Mouse (Mus musculus) left cerebral cortex, postnatal 14 days (tissue): Measurements from ENCODE around the gene Gpm6b. TPM values are rescaled to one million over a fixed set of nuclear protein-coding genes. Genes with fewer than 3 reads are reported as not detected.

ENCODE experiments used
- DNase-seq, 2 experiments: peaks; one replicate each; pipeline ENCODE4 v3.0.0; 2021 to 2022; ENCODE audit warnings: low spot score in 2 of 2, mixed read lengths in 1 of 2
- intact Hi-C: fragments of 180-260 bp; cut with DNase I; formaldehyde crosslinking; loops from one replicate; pipeline ENCODE4 v1.15.1; 2025
- total RNA-seq, 2 experiments: library from RNA; stranded (reverse); gene quantifications; 2 replicates each; pipeline ENCODE4 v1.2.3; 2021

Gene Gpm6b
- total RNA-seq, 2 experiments from 2014 or later, result 816 to 904 TPM

DNA sequence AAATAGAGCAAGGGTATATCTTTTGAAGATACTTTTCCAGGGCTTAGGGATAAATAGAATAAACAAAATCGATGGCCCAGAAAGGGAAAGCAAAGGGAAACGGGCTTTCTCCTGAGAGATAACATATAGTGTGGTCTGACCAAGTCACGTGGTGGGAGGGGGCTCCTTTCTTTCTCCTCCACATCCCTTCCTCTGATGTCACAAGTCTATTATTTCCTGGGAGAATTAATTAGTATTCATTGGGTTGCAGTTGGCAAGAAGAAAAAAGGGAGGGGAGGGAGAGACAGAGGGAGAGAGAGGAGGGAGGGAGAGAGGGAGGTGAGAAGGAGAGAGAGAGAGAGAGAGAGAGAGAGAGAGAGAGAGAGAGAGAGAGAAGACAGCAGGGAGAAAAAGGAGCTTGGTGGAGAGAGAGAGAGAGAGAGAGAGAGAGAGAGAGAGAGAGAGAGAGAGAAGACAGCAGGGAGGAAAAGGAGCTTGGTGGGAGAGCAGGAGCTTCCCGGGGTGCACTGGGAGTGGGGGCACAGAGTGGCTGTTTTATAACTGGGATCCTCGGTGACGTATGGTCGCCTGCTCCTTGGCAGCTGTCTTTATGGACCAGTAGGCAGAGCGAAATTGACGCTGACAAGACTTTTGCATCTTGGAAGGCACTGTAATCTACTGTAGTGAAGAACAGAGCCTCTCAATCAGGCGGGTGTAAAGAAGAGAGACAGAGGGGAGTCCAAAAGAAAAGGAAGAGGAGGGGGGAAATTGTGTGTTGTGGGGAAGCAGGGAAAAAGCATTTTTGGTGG is 105.7 kb downstream of the Gpm6b start:
- peak; percentile 75 to 83 for DNase-seq
- intact Hi-C loops, result loop anchor here (5.0 kb wide), 2 partner anchors 107 to 172 kb away; partner anchors contain the start of genes Gemin8 and Gpm6b

DNA sequence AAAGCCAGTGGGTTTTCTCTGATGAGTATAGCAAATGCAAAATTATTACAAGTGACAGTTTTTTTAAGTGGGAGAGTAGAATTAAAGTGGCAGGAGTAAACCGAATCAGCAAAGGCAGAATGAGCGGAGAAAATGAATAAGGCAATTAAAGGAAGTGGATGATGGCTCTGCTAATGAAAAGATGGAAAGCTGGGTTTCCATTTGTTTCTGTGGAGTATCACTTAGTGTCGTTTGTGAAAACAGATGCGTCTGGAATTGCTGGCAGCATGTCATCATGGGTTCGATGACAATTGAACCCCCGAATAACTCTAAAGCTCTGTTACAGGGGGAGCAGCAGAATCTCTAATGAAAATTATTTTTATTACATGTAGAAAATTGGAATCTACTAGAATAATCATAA is 109.4 kb downstream of the Gpm6b start:
- DNase-seq, result no peak
- intact Hi-C loops, result loop anchor here (5.0 kb wide), 2 partner anchors 111 to 176 kb away; partner anchors contain the start of genes Gemin8 and Gpm6b

DNA sequence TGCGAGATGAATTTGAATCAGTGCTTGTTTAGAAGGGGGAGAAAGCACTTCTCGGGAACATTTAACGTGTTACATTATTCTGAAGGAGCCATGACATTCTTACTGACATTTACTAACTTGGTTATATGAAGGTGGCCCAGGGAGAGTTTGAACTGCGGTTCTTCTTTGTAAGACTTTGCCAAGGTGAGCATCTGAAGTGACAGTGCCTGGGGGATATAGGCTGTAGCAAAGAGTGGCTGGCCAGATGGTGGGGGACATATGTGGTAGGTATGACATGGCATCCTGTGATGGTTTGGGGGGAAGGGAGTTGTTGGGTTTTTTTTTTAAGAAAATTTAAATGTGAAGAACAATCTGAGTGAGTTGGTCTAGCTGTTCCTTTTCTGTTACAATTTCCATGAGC is 109.9 kb downstream of the Gpm6b start:
- DNase-seq, result no peak
- intact Hi-C loops, result loop anchor here (5.0 kb wide), 2 partner anchors 111 to 176 kb away; partner anchors contain the start of genes Gemin8 and Gpm6b

DNA sequence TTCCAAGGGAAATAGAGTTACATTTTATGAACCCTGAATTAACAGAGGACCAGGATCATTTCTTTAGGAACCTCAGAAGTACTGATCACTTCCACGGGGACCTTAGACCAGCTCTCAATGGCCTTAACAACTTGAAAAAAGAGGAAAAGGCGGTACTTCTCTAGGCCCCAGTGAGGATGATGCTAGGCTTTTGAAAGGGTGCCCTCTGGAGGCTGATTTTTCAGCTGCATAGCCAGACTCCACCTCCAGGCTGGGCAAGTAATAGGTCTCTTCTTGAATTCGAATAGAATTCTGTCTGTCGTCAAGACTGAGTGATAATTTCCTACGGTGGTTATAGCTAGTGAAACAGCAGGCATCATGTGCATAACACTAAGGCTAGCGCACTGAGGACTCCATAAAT is 113.1 kb downstream of the Gpm6b start:
- peak; percentile 70 to 76 for DNase-seq
- intact Hi-C loops, result no loop called here

DNA sequence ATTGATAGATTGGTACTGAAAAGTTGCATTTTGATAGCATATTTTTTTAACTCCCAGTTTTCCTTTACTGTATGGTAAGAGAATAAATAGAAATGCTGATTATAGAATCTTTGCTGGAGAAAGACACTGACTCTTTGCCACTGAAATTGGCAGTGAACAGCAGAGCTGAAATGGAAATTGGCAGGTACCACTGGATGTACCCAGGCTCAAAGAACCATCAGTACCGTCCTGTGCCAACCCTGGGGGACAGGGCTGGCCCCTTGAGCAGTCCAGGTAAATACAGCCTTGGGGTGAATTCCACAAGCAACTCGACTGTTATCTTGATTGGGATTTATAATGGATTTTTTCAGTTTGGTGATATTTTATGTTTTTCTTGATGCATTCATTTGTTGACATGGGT is 114.7 kb downstream of the Gpm6b start:
- no peak for DNase-seq
- intact Hi-C loops, result no loop called here

DNA sequence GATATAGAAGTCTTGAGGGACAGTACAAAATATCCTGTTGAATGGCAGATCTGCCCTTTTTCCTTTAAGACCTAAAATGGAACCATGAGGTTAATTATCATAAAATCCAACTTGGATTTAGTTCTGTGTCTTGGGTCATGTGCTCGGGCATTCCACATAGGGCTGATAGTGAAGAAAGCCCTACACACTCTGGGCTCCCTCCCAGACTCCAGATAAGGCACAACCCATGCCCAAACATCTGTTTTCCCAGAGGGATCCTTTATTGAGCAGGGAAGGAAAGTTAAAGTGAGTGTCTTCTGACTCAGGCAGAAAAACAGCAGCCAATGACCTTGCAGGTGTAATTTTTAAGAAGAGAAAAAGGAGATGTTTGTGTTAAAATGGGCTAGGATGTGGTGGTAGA is 116.2 kb downstream of the Gpm6b start:
- intact Hi-C loops, result no loop called here
- no peak for DNase-seq

DNA sequence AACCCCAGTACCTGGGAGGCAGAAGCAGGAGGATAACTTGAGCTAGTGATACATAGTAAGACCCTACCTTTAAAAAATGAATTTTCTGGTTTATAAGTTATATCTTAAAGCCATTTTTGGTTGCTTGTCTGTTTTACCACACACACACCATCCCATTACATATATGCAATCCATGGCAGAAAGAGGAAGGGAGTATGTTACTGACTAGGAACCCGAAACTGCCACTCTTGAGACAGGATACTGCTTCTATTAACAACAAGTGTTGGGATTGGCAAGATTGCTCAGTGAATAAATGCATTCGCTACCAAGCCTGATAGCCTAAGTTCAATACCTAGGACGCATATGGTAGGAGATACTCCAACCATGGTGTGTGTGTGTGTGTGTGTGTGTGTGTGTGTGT is 117.6 kb downstream of the Gpm6b start:
- intact Hi-C loops, result no loop called here

DNA sequence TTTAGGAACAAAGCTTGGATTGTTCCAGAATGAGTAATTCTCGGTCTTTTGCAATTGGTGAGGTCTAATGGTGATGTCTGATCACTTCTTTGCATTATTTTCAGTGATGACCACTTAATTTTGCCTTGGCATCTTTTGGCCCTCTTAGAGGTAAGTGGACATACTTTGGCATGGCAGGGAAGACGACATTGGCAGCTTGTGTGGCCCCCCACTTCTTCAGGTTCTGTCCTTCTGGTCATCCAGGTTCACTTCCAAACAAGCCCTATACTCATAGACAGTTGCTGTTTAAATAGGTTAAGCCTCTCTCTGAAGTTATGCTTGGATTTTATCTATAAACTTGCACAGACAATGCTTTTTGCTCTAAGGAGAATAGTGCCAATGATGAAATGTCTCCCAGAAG is 120.2 kb downstream of the Gpm6b start:
- DNase-seq, result no peak
- intact Hi-C loops, result no loop called here

More for the DNA sequence above, 117.6 kb downstream of the Gpm6b start:
- DNase-seq, result no peak

DNA sequence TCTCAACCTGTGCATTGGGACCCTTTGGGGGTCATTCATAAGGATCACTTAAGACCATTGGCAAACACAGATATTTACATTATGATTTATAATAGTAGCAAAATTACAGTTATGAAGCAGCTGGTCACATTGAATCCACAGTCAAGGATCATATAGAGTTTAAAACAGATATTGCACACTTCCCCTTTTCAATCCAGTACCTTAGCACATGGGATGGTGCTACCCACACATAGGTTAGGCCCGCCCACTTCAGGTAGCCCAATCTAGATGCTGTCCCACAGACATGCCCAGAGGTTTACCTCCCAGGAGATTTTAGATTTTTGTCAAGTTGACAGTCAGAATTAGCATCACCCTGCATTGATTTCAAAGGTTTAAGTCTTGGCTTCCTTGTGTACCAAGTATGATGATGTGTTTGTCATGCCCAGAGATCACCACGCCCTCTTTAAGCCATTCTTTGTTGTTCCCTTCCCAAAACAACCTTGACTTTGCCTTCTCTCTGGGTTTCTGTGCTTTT is 121.3 kb downstream of the Gpm6b start:
- intact Hi-C loops, result no loop called here
- DNase-seq, result no peak

DNA sequence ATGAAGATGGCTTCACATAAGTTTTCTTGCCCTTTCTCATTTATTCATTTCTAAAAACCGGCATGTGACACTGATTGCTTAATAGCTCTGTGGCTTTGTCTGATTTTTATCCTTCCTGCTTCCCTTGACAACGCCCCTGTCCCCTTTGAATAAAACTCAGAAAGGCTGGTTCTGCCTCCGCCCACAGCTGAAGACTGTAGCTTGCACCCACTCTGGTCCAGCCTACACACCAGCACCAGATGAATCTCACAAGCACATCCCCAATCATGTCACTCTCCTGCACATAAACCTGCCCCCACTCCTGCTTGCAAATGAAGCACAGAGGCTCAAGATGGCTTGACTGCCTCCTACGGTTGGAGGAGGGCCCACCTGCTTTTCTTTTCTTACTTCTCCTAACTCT is 121.7 kb downstream of the Gpm6b start:
- intact Hi-C loops, result no loop called here
- DNase-seq, result peak; percentile 56 to 62

DNA sequence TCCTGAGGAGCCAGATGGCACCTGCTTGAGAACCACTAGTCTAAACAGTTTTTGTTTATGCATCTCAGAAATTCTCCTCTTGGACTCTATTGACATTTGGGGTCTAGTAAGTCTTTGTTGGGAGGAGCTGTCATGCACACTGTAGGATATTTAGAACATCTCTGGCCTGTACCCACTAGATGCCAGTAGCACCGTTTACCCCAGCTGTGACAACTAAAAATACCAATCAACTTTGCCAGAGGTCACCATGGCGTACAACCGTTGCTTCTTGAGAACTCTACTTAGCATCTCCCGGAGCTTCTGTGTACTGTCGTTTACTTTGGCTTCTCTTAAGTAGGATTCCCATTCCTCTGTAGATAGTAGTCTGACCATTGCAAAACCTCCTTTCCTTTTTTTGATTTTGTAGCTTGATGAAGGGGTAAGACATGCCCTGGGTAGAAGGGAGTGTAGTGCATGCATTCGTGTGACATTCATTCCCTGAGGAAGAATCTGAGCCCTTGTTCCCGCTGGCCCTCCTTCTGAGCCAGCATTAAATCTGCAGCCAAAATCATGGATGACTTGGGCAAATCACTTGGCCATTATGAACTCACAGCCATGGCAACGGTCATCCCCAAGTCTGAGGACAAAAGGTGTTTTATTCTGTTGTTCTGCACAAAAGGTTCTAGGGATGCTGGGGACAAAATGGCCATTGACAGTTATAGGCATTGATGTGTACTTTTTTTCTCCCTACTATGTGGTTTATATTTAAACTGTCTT is 126.9 kb downstream of the Gpm6b start:
- no peak for DNase-seq
- intact Hi-C loops, result no loop called here

DNA sequence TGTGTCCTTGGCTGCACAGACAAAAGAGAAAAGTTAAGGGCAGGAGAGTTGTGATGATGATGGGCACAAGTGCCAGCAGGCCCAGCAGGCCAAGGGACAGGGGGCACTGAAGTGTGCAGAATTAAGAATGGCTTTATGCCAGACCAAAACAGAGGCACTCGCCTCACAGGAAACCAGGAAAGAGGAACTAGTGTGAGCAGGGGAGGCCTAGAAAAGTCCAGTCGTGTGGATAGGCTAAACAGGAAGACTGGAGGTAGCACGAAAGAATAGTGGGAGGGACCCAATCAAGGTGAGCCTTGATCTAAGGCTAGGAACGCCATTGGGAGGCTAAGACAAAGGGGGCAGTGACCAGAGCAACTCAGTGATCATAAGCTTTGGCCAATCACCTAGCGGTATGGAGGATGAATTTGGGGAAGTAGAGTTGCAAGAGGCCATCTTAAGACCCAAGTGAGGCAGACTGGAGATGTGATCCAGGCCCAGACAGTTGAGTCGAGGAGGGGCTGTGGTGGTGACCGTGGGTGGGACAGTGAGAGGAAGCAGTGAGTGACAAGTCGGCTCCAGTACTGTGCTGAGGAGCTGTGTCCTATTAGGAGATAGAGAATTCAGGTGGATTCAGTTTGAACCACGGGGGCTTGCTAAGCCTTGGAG is 138.1 kb downstream of the Gpm6b start:
- DNase-seq, result no peak
- intact Hi-C loops, result no loop called here

DNA sequence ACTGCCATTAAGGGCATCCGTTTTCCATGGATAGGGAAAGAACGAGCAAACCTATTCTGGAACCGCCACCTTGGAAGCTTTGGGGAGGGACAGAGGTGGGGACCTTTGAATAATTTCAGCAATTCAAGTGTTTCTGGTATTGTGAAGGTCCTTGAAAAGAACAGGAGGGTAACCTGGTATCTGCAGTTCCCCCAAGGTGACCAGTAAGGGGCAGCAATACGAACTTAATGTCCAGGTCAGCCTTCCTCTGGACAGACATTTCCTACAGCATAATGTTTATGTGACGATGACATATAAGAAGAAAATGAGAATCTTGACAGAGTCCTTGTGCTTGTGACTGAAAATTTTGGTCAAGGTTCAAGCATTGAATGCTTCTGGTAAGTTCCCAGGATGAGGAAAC is 139.9 kb downstream of the Gpm6b start:
- no peak for DNase-seq
- intact Hi-C loops, result no loop called here

DNA sequence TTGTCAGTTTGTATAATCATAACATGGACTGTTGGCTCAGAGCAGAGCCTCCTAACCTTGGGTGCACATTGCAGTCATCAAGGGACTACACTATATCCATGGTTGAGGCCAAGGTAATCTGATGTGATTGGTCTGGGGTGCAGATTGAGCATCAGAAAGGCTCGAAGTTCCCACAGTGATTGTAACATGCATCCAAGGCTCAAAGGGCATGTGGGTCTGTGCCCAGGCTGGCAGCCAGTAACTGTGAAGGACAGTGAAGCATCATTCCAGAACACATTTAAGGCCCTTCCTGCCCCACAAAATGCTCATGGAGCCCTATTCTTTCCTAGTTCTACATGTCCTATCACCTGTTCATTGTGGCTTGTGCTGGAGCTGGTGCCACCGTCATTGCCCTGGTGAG is 144.9 kb downstream of the Gpm6b start:
- no peak for DNase-seq
- intact Hi-C loops, result no loop called here

DNA sequence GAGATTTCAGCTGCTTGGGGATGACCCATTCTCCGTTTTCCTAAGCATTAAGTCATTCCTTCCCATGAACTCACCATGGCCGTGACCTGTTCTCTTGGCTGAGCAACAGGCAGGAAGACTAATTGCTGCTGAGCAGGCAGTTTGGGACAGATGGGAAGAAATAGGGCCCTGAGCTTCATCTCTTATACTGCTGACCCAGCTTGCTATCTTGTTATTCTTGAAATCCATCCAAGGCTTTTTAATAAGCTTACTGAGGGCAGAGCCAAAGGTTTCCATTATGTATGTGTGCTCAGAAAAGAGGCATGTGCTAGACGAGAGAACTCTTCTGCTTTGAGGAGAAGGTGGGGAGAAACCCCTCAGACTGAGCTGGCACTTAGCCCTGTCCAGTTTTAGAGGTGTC is 146.2 kb downstream of the Gpm6b start:
- no peak for DNase-seq
- intact Hi-C loops, result no loop called here

DNA sequence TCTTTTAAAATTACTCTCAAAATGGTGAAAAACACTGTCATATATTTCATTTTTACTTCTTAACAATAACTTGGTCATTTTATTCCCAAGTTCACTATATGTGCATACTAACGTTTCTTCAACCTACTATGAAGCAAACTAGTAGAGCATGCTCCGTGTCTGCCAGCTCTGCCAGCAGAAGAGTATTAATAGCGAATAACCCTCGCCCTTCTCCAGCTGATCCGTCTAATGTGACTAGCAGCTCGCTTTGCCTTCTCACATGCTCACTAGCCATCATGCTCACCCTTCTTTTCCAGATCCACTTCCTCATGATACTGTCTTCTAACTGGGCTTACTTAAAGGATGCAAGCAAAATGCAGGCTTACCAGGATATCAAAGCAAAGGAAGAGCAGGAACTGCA is 147.9 kb downstream of the Gpm6b start:
- no peak for DNase-seq
- intact Hi-C loops, result no loop called here

DNA sequence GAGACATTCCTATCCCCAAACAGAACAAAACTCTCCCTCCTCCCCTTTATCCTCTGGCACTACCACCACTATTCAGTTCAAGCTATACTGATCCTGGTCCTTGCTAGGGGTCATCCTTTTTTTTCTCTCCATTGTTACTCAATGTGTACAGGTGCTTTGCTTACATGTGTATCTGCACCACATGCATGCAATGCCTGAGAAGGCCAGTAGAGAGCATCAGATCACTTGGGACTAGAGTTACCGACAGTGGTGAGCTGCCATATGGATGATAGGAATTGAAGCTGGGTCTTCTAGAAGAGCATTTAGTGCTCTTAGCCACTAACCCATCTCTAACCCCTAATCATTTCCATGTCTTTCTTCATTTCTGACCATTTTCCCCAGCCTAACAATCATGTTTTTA is 155.0 kb downstream of the Gpm6b start:
- intact Hi-C loops, result no loop called here
- peak in 1 of 2 experiments; percentile 28 for DNase-seq

DNA sequence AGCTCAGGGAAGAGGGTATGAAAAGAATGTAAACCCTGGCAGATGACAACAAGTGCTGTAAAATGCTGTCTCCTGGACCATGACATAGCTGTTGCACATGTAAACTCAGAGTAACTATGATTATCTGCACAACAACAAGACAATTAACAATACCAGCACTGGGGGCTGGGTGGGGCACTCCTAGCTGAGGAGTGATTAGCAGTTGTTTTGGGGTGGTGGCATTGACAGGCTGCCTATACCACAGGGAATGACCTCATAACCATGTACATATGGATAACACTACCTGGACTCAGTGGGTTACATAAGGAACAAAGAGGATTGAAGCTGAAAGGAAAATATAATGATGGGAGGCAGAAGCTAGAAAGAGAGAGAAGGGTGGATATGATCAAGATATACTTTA is 169.2 kb downstream of the Gpm6b start:
- intact Hi-C loops, result no loop called here
- DNase-seq, result no peak

DNA sequence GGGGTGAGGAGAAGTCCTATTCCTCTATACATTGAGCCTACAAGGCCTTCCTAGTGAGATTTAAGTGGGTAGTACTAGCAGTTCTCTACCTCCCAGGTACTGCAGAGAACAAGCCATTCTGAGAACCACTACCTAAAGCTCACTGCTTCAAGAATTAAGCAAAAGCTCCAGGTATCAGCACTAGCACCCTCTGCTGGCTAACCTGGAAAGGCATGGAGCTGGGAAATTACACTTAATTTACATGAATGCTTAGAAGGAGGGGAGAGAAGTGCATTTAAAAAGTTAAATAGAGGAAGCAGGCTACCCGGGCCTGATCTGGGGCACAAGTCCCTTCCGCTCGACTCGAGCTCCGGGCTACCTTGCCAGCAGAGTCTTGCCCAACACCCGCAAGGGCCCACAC is 177.5 kb downstream of the Gpm6b start:
- peak in 1 of 2 experiments; percentile 46 for DNase-seq
- intact Hi-C loops, result no loop called here

DNA sequence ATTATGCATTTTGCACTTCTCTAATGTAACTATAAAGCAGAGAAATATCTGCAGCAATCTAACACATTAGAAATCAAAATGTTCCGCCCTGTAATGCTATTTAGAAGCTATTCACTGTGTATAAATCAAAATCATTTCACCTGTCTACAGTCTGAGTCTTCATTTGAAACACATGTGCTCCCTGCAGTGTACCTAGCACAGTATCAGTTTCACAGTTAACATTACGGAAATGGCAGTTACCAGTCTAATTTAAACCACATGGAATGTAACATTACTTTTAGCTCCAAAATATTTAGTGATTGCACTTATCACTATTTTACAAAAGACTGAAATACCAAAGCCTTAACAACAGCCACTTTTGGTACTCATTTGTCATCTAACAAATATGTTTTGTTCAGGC is 196.1 kb downstream of the Gpm6b start:
- intact Hi-C loops, result loop anchor here (5.0 kb wide), 1 partner anchor 217 kb away; no protein-coding TSS in a partner anchor
- DNase-seq, result no peak
